Mouse (Mus musculus) heart, embryonic 12.5 days (tissue): ENCODE results near the gene Cebpb. TPM values are rescaled to one million over a fixed set of nuclear protein-coding genes. Genes with fewer than 3 reads are reported as not detected.
A peak's percentile ranks its signal among the peaks of the same experiment; 100 is the strongest.

Experiments used
- ATAC-seq: fragments of 200-750 bp; cut with Nextera tagmentation; 2 replicates; pipeline ENCODE4 v1.8.0; 2017; ENCODE audit warnings: moderate TSS enrichment, moderate library complexity; ENCODE audit not compliant: insufficient number of reproducible peaks, low FRiP score
- H3K27ac ChIP-seq: fragments of 300-500 bp; sonication (generic); 2 replicates; pipeline ENCODE4 v1.5.1; 2016; ENCODE audit warnings: mild to moderate bottlenecking, moderate library complexity; ENCODE audit not compliant: poor library complexity, severe bottlenecking
- H3K27me3 ChIP-seq: fragments of 300-500 bp; sonication (generic); replicated peaks from 2 replicates; pipeline ENCODE4 v1.6.1; 2016; ENCODE audit warnings: mild to moderate bottlenecking, moderate library complexity
- H3K36me3 ChIP-seq: fragments of 300-500 bp; sonication (generic); 2 replicates; pipeline ENCODE4 v1.6.1; 2016; ENCODE audit warnings: mild to moderate bottlenecking, moderate library complexity
- H3K4me1 ChIP-seq: fragments of 300-500 bp; sonication (generic); replicated peaks from 2 replicates; pipeline ENCODE4 v1.6.1; 2016; ENCODE audit warnings: mild to moderate bottlenecking
- H3K4me2 ChIP-seq: fragments of 300-500 bp; sonication (generic); 2 replicates; pipeline ENCODE4 v1.6.1; 2016; ENCODE audit warnings: mild to moderate bottlenecking, moderate library complexity
- H3K4me3 ChIP-seq: fragments of 300-500 bp; sonication (generic); 2 replicates; pipeline ENCODE4 v1.5.1; 2016; ENCODE audit warnings: mild to moderate bottlenecking
- H3K9ac ChIP-seq: fragments of 300-500 bp; sonication (generic); 2 replicates; pipeline ENCODE4 v1.6.1; 2016; ENCODE audit warnings: mild to moderate bottlenecking, moderate library complexity
- H3K9me3 ChIP-seq: fragments of 300-500 bp; sonication (generic); replicated peaks from 2 replicates; pipeline ENCODE4 v1.6.1; 2016; ENCODE audit warnings: mild to moderate bottlenecking, moderate library complexity
- WGBS: fragments of 180-500 bp; shearing (Covaris S2); methylation state at CpG from one replicate; pipeline ENCODE4 v1.1.7; 2016; 5-methylcytosine and 5-hydroxymethylcytosine counted together
- polyA plus RNA-seq: library from polyadenylated mRNA; unstranded; fragments of >200 nt; fragmentation: Nextera tagmentation; extraction: Ambion mirVana; gene quantifications from 2 replicates; pipeline ENCODE4 v1.2.1, GENCODE M21; 2016

The Cebpb gene
- polyA plus RNA-seq, 1 experiment from 2014 or later, result 16.8 TPM

DNA sequence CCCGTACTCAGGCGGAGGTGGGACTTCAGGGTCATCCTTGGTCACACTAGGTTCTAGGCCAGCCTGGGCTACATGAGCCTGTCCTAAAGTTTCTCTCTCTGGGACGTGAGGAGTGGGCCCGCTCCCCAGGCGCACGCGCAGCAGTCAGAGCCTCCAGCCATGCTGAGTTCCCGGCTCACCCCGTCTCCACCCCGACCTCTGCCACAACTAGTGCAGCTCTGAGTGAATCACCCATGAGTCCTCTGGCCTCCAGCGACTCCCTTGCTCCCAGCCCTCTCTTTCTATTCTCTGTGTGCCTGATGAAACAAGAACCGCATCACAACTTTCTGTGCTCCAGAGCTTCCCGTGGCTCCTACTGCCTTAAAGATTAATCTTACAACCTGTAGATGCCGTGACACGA, 19.7 kb downstream of the Cebpb start:
- WGBS, result 54% methylated on average over 15 of the region's 15 CpGs
- H3K9ac ChIP-seq, result 0 out of 2 replicates have a peak overlapping the region, but pooled peaks have one; percentile 46
- peaks cover 11% of the 10 kb centered on the region for H3K4me1 ChIP-seq
- no peak overlapping the region for H3K4me2 ChIP-seq
- H3K27me3 ChIP-seq, result 0 out of 2 replicates have a peak, but pooled peaks cover 4% of the 10 kb centered on the region
- H3K9me3 ChIP-seq, result no peaks in the 10 kb centered on the region
- no peak overlapping the region for H3K4me3 ChIP-seq
- no peak for ATAC-seq
- H3K27ac ChIP-seq, result no peak overlapping the region
- no peaks in the 10 kb centered on the region for H3K36me3 ChIP-seq

DNA sequence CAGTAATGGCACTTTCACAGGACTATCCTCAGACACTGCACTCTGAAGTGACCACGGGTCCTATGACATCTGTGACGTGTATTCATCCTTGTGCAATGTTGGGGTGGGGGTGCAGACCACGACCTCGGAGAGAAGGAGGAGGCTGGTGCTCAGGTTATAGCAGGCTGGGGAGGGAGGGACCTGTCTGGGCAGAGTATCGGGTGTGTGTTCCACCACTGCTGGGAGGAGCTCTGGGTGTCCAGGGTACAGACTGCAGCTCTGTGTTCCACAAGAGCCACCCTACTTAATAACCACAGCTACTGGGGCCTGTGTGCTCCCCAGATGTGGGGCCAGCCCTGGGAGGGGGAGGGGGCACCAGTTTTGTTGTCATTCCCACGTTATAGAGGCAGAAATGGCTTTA, 21.3 kb downstream of the Cebpb start:
- Histone ChIP-seq H3K27me3 (0 out of 2 replicates have a peak, but pooled peaks cover 4% of the 10 kb centered on the region), H3K27ac (no peak overlapping the region), H3K36me3 (no peaks in the 10 kb centered on the region), H3K9me3 (no peaks in the 10 kb centered on the region), H3K9ac (no peak overlapping the region), H3K4me2 (no peak overlapping the region), H3K4me3 (no peak overlapping the region), H3K4me1 (peaks cover 12% of the 10 kb centered on the region)
- no peak for ATAC-seq
- WGBS, result 62% methylated on average over 6 of the region's 6 CpGs

- no peaks in the 10 kb centered on the region for H3K9me3 ChIP-seq
- H3K4me1 ChIP-seq, result peaks cover 12% of the 10 kb centered on the region
- WGBS, result 67% methylated on average over 6 of the region's 6 CpGs
- H3K27me3 ChIP-seq, result 0 out of 2 replicates have a peak, but pooled peaks cover under 1% of the 10 kb centered on the region
- no peak overlapping the region for H3K9ac ChIP-seq
- H3K4me3 ChIP-seq, result no peak overlapping the region
- no peak overlapping the region for H3K4me2 ChIP-seq
- H3K36me3 ChIP-seq, result no peaks in the 10 kb centered on the region
- no peak for ATAC-seq
- H3K27ac ChIP-seq, result no peak overlapping the region
These were observed 21.9 kb downstream of the Cebpb start for GRCm38 (mm10) chr2:167710574-167710973.

DNA sequence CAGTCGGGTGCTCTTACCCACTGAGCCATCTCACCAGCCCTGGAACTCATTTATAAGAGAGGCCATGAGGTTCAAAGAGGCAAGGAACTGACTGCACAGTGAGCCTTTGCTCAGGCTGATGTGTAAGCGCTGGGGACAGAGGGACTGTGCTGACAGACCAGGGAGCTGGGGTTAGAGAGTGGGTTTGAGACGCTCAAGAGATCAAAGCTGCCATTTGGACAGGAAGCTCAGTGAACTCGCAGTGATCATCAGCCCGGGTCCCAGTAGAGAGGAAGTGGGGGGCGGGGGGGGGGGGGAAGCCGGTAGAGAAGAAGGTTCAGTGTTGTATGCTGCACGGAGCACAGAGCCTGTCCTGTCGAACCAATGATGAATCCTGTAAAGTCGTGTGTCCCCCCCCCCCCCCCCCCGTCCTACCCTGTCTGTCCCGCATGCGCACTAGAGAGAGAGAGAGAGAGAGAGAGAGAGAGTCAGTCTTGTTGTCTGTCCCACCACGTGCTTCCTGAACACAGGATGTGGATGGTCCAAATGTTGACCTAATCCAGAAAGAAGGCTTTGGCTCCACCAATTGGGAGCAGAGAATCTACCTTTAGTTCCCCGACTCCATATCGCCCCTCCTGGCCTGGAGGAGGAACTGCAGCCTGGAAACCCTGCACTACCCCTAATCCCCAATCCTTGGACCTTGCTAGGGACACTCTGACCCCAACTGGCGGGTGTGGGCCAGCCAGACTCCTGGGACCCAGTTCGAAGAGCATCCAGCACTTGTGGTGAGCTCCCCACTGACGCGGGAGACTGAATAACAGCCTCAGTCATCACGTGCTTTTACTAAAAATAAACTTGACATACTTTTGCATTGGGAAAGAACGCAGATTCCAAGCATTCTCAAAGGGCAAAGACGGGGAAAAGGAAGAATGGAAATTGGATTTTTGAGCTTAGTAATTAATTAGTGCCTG, 24.4 kb downstream of the Cebpb start:
- Histone ChIP-seq H3K4me3 (no peak overlapping the region), H3K27ac (no peak overlapping the region), H3K36me3 (no peaks in the 10 kb centered on the region), H3K4me2 (0 out of 2 replicates have a peak overlapping the region, but pooled peaks have one; percentile 11), H3K4me1 (peaks cover 5% of the 10 kb centered on the region), H3K27me3 (no peaks in the 10 kb centered on the region), H3K9ac (no peak overlapping the region), H3K9me3 (no peaks in the 10 kb centered on the region)
- WGBS, result 58% methylated on average over 19 of the region's 23 CpGs
- ATAC-seq, result no peak

GRCm38 (mm10) chr2:167714298-167714697, 25.6 kb downstream of the Cebpb start:
- H3K9ac ChIP-seq, result no peak overlapping the region
- no peak for ATAC-seq
- no peaks in the 10 kb centered on the region for H3K27me3 ChIP-seq
- H3K27ac ChIP-seq, result no peak overlapping the region
- no peak overlapping the region for H3K4me3 ChIP-seq
- WGBS, result 83% methylated on average over 6 of the region's 6 CpGs
- peaks cover 5% of the 10 kb centered on the region for H3K4me1 ChIP-seq
- no peak overlapping the region for H3K4me2 ChIP-seq
- no peaks in the 10 kb centered on the region for H3K36me3 ChIP-seq
- no peaks in the 10 kb centered on the region for H3K9me3 ChIP-seq

DNA sequence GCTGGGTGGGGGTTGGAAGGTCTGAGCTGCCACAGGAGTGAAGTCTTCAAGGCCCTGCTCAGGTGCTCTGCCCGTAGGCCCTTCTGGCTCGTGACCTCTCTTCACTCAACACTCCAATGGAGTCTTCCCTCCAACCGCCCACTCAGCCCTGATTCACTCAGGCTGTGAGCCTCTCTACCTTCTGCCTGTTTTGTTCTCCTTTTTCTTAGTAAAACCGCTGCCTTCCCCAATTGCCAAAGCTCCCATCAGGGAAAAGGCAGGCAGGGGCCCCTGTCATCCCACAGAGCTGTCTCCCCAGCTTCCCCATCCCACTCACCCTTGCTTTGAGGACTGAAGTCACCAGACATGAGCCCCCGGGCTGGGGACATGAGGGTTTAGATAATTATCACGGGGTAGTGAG, 26.3 kb downstream of the Cebpb start:
- Histone ChIP-seq H3K27me3 (no peaks in the 10 kb centered on the region), H3K9ac (no peak overlapping the region), H3K27ac (no peak overlapping the region), H3K9me3 (no peaks in the 10 kb centered on the region), H3K4me1 (peaks cover 5% of the 10 kb centered on the region), H3K4me3 (no peak overlapping the region), H3K4me2 (no peak overlapping the region), H3K36me3 (no peaks in the 10 kb centered on the region)
- WGBS, result 55% methylated on average over 6 of the region's 6 CpGs
- ATAC-seq, result no peak

DNA sequence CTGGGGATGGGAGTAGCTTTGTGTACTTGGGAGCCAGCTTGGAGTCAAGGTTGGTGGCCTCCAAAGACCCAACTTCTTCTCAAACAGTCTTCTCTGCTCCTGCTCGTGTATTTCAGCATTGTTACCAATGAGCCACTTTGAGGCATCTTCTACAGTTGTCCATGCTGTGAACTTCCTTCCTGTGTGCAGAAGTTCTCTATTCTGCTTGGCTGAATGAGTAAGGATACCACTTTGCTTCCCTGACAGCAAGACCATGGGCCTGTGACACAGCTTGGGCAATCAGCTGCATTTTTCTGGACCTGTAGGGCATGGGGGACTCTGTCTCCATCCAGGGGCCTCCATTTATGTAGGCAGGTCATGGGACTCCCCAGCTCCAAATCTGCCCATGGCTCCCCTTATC, 28.5 kb downstream of the Cebpb start:
- Histone ChIP-seq H3K27ac (no peak overlapping the region), H3K27me3 (no peaks in the 10 kb centered on the region), H3K4me3 (no peak overlapping the region), H3K9ac (no peak overlapping the region), H3K36me3 (no peaks in the 10 kb centered on the region), H3K4me1 (peaks cover 5% of the 10 kb centered on the region), H3K9me3 (no peaks in the 10 kb centered on the region), H3K4me2 (no peak overlapping the region)
- no peak for ATAC-seq
- WGBS, result 62% methylated on average over 1 of the region's 1 CpGs

DNA sequence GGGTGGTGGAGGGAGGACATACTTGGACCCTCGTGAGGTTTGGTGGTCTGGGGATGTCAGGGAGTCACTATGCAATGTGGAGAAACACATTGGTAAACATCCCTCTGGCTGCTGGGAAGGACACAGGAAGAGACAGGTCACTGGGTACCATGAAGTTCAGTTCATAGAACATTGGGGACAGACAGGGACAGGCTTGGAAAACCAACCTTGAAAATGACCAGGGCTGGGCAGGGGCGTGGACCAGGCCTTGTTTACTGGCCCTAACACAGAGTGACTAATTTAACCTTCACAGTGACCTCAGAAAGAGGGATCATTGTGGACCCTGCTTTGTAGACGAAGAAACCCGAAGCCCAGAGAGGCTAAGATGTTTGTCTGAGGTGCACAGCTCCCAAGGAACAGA, 30.8 kb downstream of the Cebpb start:
- no peaks in the 10 kb centered on the region for H3K4me1 ChIP-seq
- H3K36me3 ChIP-seq, result no peaks in the 10 kb centered on the region
- 79% methylated on average over 4 of the region's 4 CpGs for WGBS
- peaks cover 7% of the 10 kb centered on the region; the same call in 1 of the 2 replicates for H3K27me3 ChIP-seq
- no peak overlapping the region for H3K4me2 ChIP-seq
- H3K27ac ChIP-seq, result no peak overlapping the region
- H3K4me3 ChIP-seq, result no peak overlapping the region
- H3K9me3 ChIP-seq, result no peaks in the 10 kb centered on the region
- no peak overlapping the region for H3K9ac ChIP-seq
- no peak for ATAC-seq

GRCm38 (mm10) chr2:167721159-167721882, 32.6 kb downstream of the Cebpb start:
- WGBS, result 69% methylated on average over 11 of the region's 11 CpGs
- peaks cover 7% of the 10 kb centered on the region; the same call in 1 of the 2 replicates for H3K27me3 ChIP-seq
- no peak overlapping the region for H3K4me2 ChIP-seq
- no peak for ATAC-seq
- H3K9ac ChIP-seq, result no peak overlapping the region
- H3K4me1 ChIP-seq, result no peaks in the 10 kb centered on the region
- H3K4me3 ChIP-seq, result no peak overlapping the region
- no peaks in the 10 kb centered on the region for H3K36me3 ChIP-seq
- no peaks in the 10 kb centered on the region for H3K9me3 ChIP-seq
- no peak overlapping the region for H3K27ac ChIP-seq

DNA sequence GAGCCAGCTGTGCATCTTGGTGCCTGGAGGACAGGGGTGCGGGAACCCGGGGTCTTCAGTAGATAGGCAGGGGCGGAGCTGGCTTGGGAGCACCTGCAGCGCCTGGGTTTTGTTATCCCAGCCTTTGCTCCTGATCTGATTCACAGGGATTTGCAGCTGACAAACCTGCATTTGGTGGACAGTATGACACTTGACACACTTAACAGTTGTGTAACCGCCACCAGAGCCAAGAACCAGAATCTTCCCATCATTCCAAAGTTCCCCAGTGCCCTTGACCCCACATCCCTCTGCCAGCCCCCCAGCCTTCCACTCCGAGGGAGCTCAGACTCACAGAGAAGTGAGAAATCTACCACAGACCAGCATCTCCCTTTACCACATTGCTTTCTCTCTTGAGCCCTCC, 33.8 kb downstream of the Cebpb start:
- no peaks in the 10 kb centered on the region for H3K36me3 ChIP-seq
- no peaks in the 10 kb centered on the region for H3K9me3 ChIP-seq
- H3K27me3 ChIP-seq, result peaks cover 9% of the 10 kb centered on the region; the same call in 1 of the 2 replicates
- 60% methylated on average over 6 of the region's 6 CpGs for WGBS
- no peak for ATAC-seq
- no peak overlapping the region for H3K9ac ChIP-seq
- H3K27ac ChIP-seq, result no peak overlapping the region
- no peak overlapping the region for H3K4me2 ChIP-seq
- H3K4me1 ChIP-seq, result no peaks in the 10 kb centered on the region
- H3K4me3 ChIP-seq, result no peak overlapping the region

DNA sequence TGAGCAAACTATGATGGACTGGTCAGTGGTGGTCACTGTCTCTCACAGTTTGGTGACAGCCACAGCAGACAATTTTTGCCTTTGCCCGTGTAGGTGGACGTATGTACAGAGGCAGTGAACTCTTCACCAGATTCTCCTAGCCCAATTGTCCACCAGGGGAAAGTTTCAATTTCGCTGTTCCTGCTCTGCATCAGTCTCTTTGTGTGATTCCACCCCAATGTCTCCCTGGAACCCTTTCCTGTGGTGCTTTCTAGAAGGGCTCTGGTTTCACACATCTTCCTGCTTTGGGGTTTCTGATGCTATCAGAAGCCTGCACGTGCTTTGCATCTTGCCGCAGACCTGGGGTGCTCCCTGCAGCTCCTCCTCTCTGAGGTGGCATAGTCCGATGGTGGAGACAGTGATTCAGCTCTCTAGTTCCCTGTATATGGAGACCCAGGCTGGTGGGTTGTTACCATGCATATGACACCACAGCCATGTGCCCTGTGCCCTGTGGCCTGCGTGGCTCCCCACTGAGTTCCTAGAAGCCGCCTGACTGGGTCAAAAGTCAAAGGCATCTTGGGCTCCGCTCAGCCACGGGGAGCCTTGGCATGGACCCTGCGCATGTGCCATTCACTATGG, 35.0 kb downstream of the Cebpb start:
- WGBS, result 79% methylated on average over 11 of the region's 11 CpGs
- ATAC-seq, result no peak

More for the DNA sequence above, 35.0 kb downstream of the Cebpb start:
- Histone ChIP-seq H3K36me3 (no peaks in the 10 kb centered on the region), H3K4me1 (no peaks in the 10 kb centered on the region), H3K9me3 (no peaks in the 10 kb centered on the region), H3K27me3 (peaks cover 9% of the 10 kb centered on the region; the same call in 1 of the 2 replicates), H3K4me3 (no peak overlapping the region), H3K27ac (no peak overlapping the region), H3K4me2 (no peak overlapping the region), H3K9ac (no peak overlapping the region)
